Mouse (Mus musculus) bone marrow, adult 2 months (tissue): ENCODE results near the gene Tub.

Experiments
- CTCF ChIP-seq: fragments of 200-500 bp; IDR thresholded peaks from 2 replicates; pipeline ENCODE4 v1.5.1; 2011; ENCODE audit warnings: low read length, control low read depth; ENCODE audit not compliant: control insufficient read depth, insufficient read depth
- POLR2A ChIP-seq: fragments of 200-500 bp; IDR thresholded peaks from 2 replicates; pipeline ENCODE4 v1.6.1; 2011; ENCODE audit warnings: low read depth, mild to moderate bottlenecking, control low read depth, low read length, borderline replicate concordance; ENCODE audit not compliant: control insufficient read depth

- TF ChIP-seq POLR2A (no peak), CTCF (no peak)
Measured at GRCm38 (mm10) chr7:109038987-109039386, 88.8 kb downstream of the Tub start.
